Mouse (Mus musculus) lung, postnatal 0 days (tissue): ENCODE results near the gene Nudt8.

ENCODE experiments used
- CTCF ChIP-seq: IDR thresholded peaks from 2 replicates; pipeline ENCODE4 v1.5.1; 2016; ENCODE audit warnings: antibody characterized with exemption, mild to moderate bottlenecking
- EP300 ChIP-seq: IDR thresholded peaks from 2 replicates; pipeline ENCODE4 v1.6.1; 2016; ENCODE audit warnings: antibody characterized with exemption, mild to moderate bottlenecking, control low read depth

DNA sequence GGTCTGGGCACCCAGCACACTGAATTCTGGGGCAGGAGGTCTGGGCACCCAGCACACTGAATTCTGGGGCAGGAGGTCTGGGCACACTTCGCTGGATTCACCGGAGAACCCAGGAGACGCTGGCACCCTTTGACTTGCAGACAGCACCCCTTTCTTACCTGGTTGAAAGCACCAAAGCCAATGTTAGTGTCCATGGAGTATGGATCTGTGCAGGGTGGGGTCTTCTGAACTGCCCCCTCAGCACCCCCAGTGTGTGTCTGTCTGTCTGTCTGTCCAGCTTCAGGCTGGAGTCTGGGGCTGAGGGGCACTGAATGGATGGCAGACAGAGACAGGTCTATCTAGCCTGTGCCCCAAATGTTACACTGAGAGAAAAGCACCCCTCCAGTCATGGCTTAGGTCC is 8.8 kb upstream of the Nudt8 start:
- no peak for TF ChIP-seq CTCF
- no peak for TF ChIP-seq EP300
